Mouse (Mus musculus): Measurements from ENCODE around the gene Wdhd1. TPM values are rescaled to one million over a fixed set of nuclear protein-coding genes. Genes with fewer than 3 reads are reported as not detected.

The Wdhd1 gene
- polyA plus RNA-seq, 1 experiment from 2014 or later, result 23.5 TPM

GRCm38 (mm10) chr14:47298408-47298792 is 21.7 kb upstream of the Wdhd1 start:
- H3K27me3 ChIP-seq, result no peaks in the 10 kb centered on the region
- H3K9ac ChIP-seq (replicated peaks), result peak overlapping the region; percentile 89
- H3K4me1 ChIP-seq (replicated peaks), result peaks cover 34% of the 10 kb centered on the region
- peak; percentile 87 for ATAC-seq
- H3K4me2 ChIP-seq (replicated peaks), result peak overlapping the region; percentile 91
- H3K9me3 ChIP-seq, result no peaks in the 10 kb centered on the region
- peak overlapping the region; percentile 96 for H3K27ac ChIP-seq
- peak overlapping the region; percentile 85 for H3K4me3 ChIP-seq (replicated peaks)
- 0% methylated on average over 31 of the region's 38 CpGs for WGBS
- peaks cover 7% of the 10 kb centered on the region; the same call in 1 of the 2 replicates for H3K36me3 ChIP-seq

GRCm38 (mm10) chr14:47297785-47298407 is 21.2 kb upstream of the Wdhd1 start, which contains the start of gene Mapk1ip1l:
Mapk1ip1l (plus strand) TSS chr14:47298266.
- WGBS, result under 1% methylated on average over 34 of the region's 34 CpGs
- H3K4me2 ChIP-seq (replicated peaks), result peak within 1 kb of the TSS; percentile 91

GRCm38 (mm10) chr14:47296232-47296631 is 19.6 kb upstream of the Wdhd1 start:
- ATAC-seq, result no peak

More at GRCm38 (mm10) chr14:47297785-47298407, 21.2 kb upstream of the Wdhd1 start, which contains the start of gene Mapk1ip1l:
- ATAC-seq, result peak; percentile 93
- H3K36me3 ChIP-seq, result peaks cover 7% of the 10 kb centered on the region; the same call in 1 of the 2 replicates
- H3K27me3 ChIP-seq, result no peaks in the 10 kb centered on the region
- peaks cover 34% of the 10 kb centered on the region for H3K4me1 ChIP-seq (replicated peaks)
- no peaks in the 10 kb centered on the region for H3K9me3 ChIP-seq
- peak within 1 kb of the TSS; percentile 85 for H3K4me3 ChIP-seq (replicated peaks)
- H3K9ac ChIP-seq (replicated peaks), result peak within 1 kb of the TSS; percentile 89
- peak within 1 kb of the TSS; percentile 96 for H3K27ac ChIP-seq

GRCm38 (mm10) chr14:47294136-47294535 is 17.5 kb upstream of the Wdhd1 start:
- Histone ChIP-seq H3K9ac (replicated peaks) (0 out of 2 replicates have a peak overlapping the region, but pooled peaks have one; percentile 20), H3K4me1 (replicated peaks) (peaks cover 13% of the 10 kb centered on the region), H3K9me3 (no peaks in the 10 kb centered on the region), H3K27me3 (no peaks in the 10 kb centered on the region), H3K27ac (no peak overlapping the region), H3K4me2 (replicated peaks) (no peak overlapping the region), H3K4me3 (replicated peaks) (no peak overlapping the region), H3K36me3 (peaks cover 10% of the 10 kb centered on the region)
- ATAC-seq, result no peak
- WGBS, result 48% methylated on average over 4 of the region's 4 CpGs

More at GRCm38 (mm10) chr14:47296232-47296631, 19.6 kb upstream of the Wdhd1 start:
- H3K9me3 ChIP-seq, result no peaks in the 10 kb centered on the region
- no peak overlapping the region for H3K4me3 ChIP-seq (replicated peaks)
- WGBS, result 79% methylated on average over 2 of the region's 2 CpGs
- H3K4me2 ChIP-seq (replicated peaks), result no peak overlapping the region
- no peak overlapping the region for H3K9ac ChIP-seq (replicated peaks)
- no peak overlapping the region for H3K27ac ChIP-seq
- H3K27me3 ChIP-seq, result no peaks in the 10 kb centered on the region
- peaks cover 30% of the 10 kb centered on the region for H3K4me1 ChIP-seq (replicated peaks)
- no peaks in the 10 kb centered on the region for H3K36me3 ChIP-seq

GRCm38 (mm10) chr14:47291772-47292171 is 15.1 kb upstream of the Wdhd1 start:
- H3K9ac ChIP-seq (replicated peaks), result no peak overlapping the region
- 89% methylated on average over 1 of the region's 1 CpGs for WGBS

GRCm38 (mm10) chr14:47287021-47287420 is 10.4 kb upstream of the Wdhd1 start:
- Histone ChIP-seq H3K9ac (replicated peaks) (no peak overlapping the region), H3K4me1 (replicated peaks) (no peaks in the 10 kb centered on the region), H3K9me3 (no peaks in the 10 kb centered on the region), H3K36me3 (peaks cover 10% of the 10 kb centered on the region), H3K27ac (no peak overlapping the region), H3K27me3 (no peaks in the 10 kb centered on the region), H3K4me3 (replicated peaks) (no peak overlapping the region), H3K4me2 (replicated peaks) (no peak overlapping the region)
- ATAC-seq, result no peak
- whole genome bisulfite sequencing, result 86% methylated on average over 5 of the region's 5 CpGs

More at GRCm38 (mm10) chr14:47291772-47292171, 15.1 kb upstream of the Wdhd1 start:
- H3K36me3 ChIP-seq, result peaks cover 10% of the 10 kb centered on the region
- no peak overlapping the region for H3K4me2 ChIP-seq (replicated peaks)
- ATAC-seq, result no peak
- no peaks in the 10 kb centered on the region for H3K9me3 ChIP-seq
- H3K4me1 ChIP-seq (replicated peaks), result peaks cover 5% of the 10 kb centered on the region; the same call in 1 of the 2 replicates
- no peak overlapping the region for H3K27ac ChIP-seq
- H3K4me3 ChIP-seq (replicated peaks), result no peak overlapping the region
- no peaks in the 10 kb centered on the region for H3K27me3 ChIP-seq

GRCm38 (mm10) chr14:47286215-47286614 is 9.6 kb upstream of the Wdhd1 start:
- WGBS, result 92% methylated on average over 1 of the region's 1 CpGs
- Histone ChIP-seq H3K4me2 (replicated peaks) (no peak overlapping the region), H3K9me3 (no peaks in the 10 kb centered on the region), H3K9ac (replicated peaks) (no peak overlapping the region), H3K27ac (no peak overlapping the region), H3K27me3 (no peaks in the 10 kb centered on the region), H3K36me3 (peaks cover 10% of the 10 kb centered on the region), H3K4me1 (replicated peaks) (no peaks in the 10 kb centered on the region), H3K4me3 (replicated peaks) (no peak overlapping the region)
- no peak for ATAC-seq

- no peak for ATAC-seq
Measured at GRCm38 (mm10) chr14:47285271-47285670, 8.6 kb upstream of the Wdhd1 start.

GRCm38 (mm10) chr14:47283568-47283967 is 6.9 kb upstream of the Wdhd1 start:
- Histone ChIP-seq H3K4me3 (replicated peaks) (no peak overlapping the region), H3K36me3 (no peaks in the 10 kb centered on the region), H3K4me1 (replicated peaks) (peaks cover under 1% of the 10 kb centered on the region; the same call in 1 of the 2 replicates), H3K4me2 (replicated peaks) (no peak overlapping the region), H3K9ac (replicated peaks) (no peak overlapping the region), H3K27me3 (no peaks in the 10 kb centered on the region), H3K9me3 (no peaks in the 10 kb centered on the region), H3K27ac (no peak overlapping the region)
- WGBS, result 95% methylated on average over 7 of the region's 7 CpGs
- no peak for ATAC-seq

More at GRCm38 (mm10) chr14:47285271-47285670, 8.6 kb upstream of the Wdhd1 start:
- Histone ChIP-seq H3K9me3 (no peaks in the 10 kb centered on the region), H3K27ac (no peak overlapping the region), H3K36me3 (peaks cover 6% of the 10 kb centered on the region), H3K27me3 (no peaks in the 10 kb centered on the region), H3K4me2 (replicated peaks) (no peak overlapping the region), H3K4me1 (replicated peaks) (no peaks in the 10 kb centered on the region), H3K4me3 (replicated peaks) (no peak overlapping the region), H3K9ac (replicated peaks) (no peak overlapping the region)
- WGBS, result 96% methylated on average over 2 of the region's 2 CpGs

- Histone ChIP-seq H3K9me3 (no peaks in the 10 kb centered on the region), H3K27me3 (no peaks in the 10 kb centered on the region), H3K27ac (no peak overlapping the region), H3K4me1 (replicated peaks) (peaks cover 11% of the 10 kb centered on the region), H3K4me3 (replicated peaks) (no peak overlapping the region), H3K4me2 (replicated peaks) (no peak overlapping the region), H3K36me3 (no peaks in the 10 kb centered on the region), H3K9ac (replicated peaks) (no peak overlapping the region)
- ATAC-seq, result no peak
- WGBS, result 97% methylated on average over 4 of the region's 4 CpGs
Measured at GRCm38 (mm10) chr14:47281535-47281934, 4.9 kb upstream of the Wdhd1 start.

GRCm38 (mm10) chr14:47279058-47279457 is 2.4 kb upstream of the Wdhd1 start:
- Histone ChIP-seq H3K4me3 (replicated peaks) (no peak overlapping the region), H3K36me3 (no peaks in the 10 kb centered on the region), H3K4me1 (replicated peaks) (peaks cover 29% of the 10 kb centered on the region), H3K4me2 (replicated peaks) (no peak overlapping the region), H3K9ac (replicated peaks) (no peak overlapping the region), H3K9me3 (no peaks in the 10 kb centered on the region), H3K27ac (no peak overlapping the region), H3K27me3 (no peaks in the 10 kb centered on the region)
- 83% methylated on average over 2 of the region's 2 CpGs for WGBS
- ATAC-seq, result no peak

- H3K4me1 ChIP-seq (replicated peaks), result peaks cover 29% of the 10 kb centered on the region
- H3K9ac ChIP-seq (replicated peaks), result peak overlapping the region; percentile 81
- H3K9me3 ChIP-seq, result no peaks in the 10 kb centered on the region
- H3K36me3 ChIP-seq, result peaks cover 7% of the 10 kb centered on the region
- ATAC-seq, result peak; percentile 0
- H3K27ac ChIP-seq, result peak overlapping the region; percentile 94
- peak overlapping the region; percentile 71 for H3K4me3 ChIP-seq (replicated peaks)
- 1% methylated on average over 22 of the region's 22 CpGs for WGBS
- peak overlapping the region; percentile 69 for H3K4me2 ChIP-seq (replicated peaks)
- no peaks in the 10 kb centered on the region for H3K27me3 ChIP-seq
Measured at GRCm38 (mm10) chr14:47276036-47276603, 537 bp downstream of the Wdhd1 start.

Measured in midbrain, embryonic 13.5 days (tissue).